Mouse (Mus musculus): ENCODE measurements at regions not wholly inside any gene's neighbourhood (a gene's known extent, or its start where the extent isn't known, plus 50 kb on each side); places are given as distances from the start of the nearest gene placed in this dataset.

GRCm38 (mm10) chr10:120556116-120556515, 79.8 kb upstream of the Hmga2 start:
- no peak for DNase-seq (ENCODE audit: low read depth, low spot score)

- no peak for DNase-seq (ENCODE audit: low read depth, low spot score)
Observed at GRCm38 (mm10) chr10:120553097-120553453, 76.8 kb upstream of the Hmga2 start.

- DNase-seq (ENCODE audit: low read depth, low spot score), result peak; percentile 2
Observed at GRCm38 (mm10) chr10:120552341-120553096, 76.2 kb upstream of the Hmga2 start.

GRCm38 (mm10) chr10:120551851-120552281, 75.6 kb upstream of the Hmga2 start:
- DNase-seq (ENCODE audit: low read depth, low spot score), result no peak

- no peak for DNase-seq (ENCODE audit: low read depth, low spot score)
Observed at GRCm38 (mm10) chr10:120547164-120547563, 70.9 kb upstream of the Hmga2 start.

GRCm38 (mm10) chr10:120541618-120542017, 65.3 kb upstream of the Hmga2 start:
- DNase-seq (ENCODE audit: low read depth, low spot score), result no peak

- DNase-seq (ENCODE audit: low read depth, low spot score), result no peak
Observed at GRCm38 (mm10) chr10:120538561-120538960, 62.3 kb upstream of the Hmga2 start.

- DNase-seq (ENCODE audit: low read depth, low spot score), result no peak
Observed at GRCm38 (mm10) chr10:120528406-120528805, 52.1 kb upstream of the Hmga2 start.

- no peak for DNase-seq (ENCODE audit: low read depth, low spot score)
Observed at GRCm38 (mm10) chr10:120527951-120528350, 51.7 kb upstream of the Hmga2 start.

GRCm38 (mm10) chr10:120526991-120527390, 50.7 kb upstream of the Hmga2 start:
- no peak for DNase-seq (ENCODE audit: low read depth, low spot score)
